In genomic region chr2:117185587-117185986, GRCm38 (mm10) we compare ENCODE assay signal across 18 mouse cellular contexts.
"Had no signal": no experiment of that assay in that cellular context is flagged by ENCODE, and none has a peak within 500 bp of the region (broad histone marks: within the 10 kb centered on the region; RNA-seq: fewer than 3 reads in every experiment).

No protein-coding gene starts in this region.

- H3K4me3 ChIP-seq: limb, embryonic 12.5 days; limb, embryonic 15.5 days; liver, embryonic 13.5 days; midbrain, embryonic 12.5 days; midbrain, embryonic 15.5 days; myocyte; neural tube, embryonic 13.5 days; stomach, embryonic 15.5 days had no signal

- H3K9me3 ChIP-seq: limb, embryonic 12.5 days; limb, embryonic 15.5 days; liver, embryonic 13.5 days; midbrain, embryonic 12.5 days; midbrain, embryonic 15.5 days; neural tube, embryonic 13.5 days; stomach, embryonic 15.5 days had no signal

- H3K27me3 ChIP-seq: limb, embryonic 12.5 days; limb, embryonic 15.5 days; liver, embryonic 13.5 days; midbrain, embryonic 12.5 days; midbrain, embryonic 15.5 days; neural tube, embryonic 13.5 days; stomach, embryonic 15.5 days had no signal

- H3K4me2 ChIP-seq: limb, embryonic 12.5 days; limb, embryonic 15.5 days; liver, embryonic 13.5 days; midbrain, embryonic 12.5 days; midbrain, embryonic 15.5 days; neural tube, embryonic 13.5 days; stomach, embryonic 15.5 days had no signal

- H3K9ac ChIP-seq: limb, embryonic 12.5 days; limb, embryonic 15.5 days; liver, embryonic 13.5 days; midbrain, embryonic 12.5 days; midbrain, embryonic 15.5 days; neural tube, embryonic 13.5 days; stomach, embryonic 15.5 days had no signal

- DNase-seq: kidney, postnatal 10 days; kidney, postnatal 36 days; left cerebral cortex, postnatal 4 days; liver, embryonic 13.5 days; lung, adult 2 months; retina, postnatal 1 day; right cerebral cortex, postnatal 25 days; spleen, adult 18-20 months; thymus, adult 18-20 months; thymus, postnatal 4 days had no signal

- H3K27ac ChIP-seq: limb, embryonic 12.5 days; limb, embryonic 15.5 days; liver, embryonic 13.5 days; macrophage; midbrain, embryonic 12.5 days; midbrain, embryonic 15.5 days; neural tube, embryonic 13.5 days; stomach, embryonic 15.5 days had no signal

- H3K4me1 ChIP-seq: limb, embryonic 12.5 days; liver, embryonic 13.5 days; midbrain, embryonic 12.5 days; midbrain, embryonic 15.5 days; neural tube, embryonic 13.5 days; stomach, embryonic 15.5 days had no signal

- ATAC-seq: midbrain, embryonic 15.5 days had no signal
